Mouse (Mus musculus) heart, adult 11 months (tissue): ENCODE measurements at regions not wholly inside any gene's neighbourhood (a gene's known extent, or its start where the extent isn't known, plus 50 kb on each side); places are given as distances from the start of the nearest gene placed in this dataset.
"Not testable (repeated sequence)": the region's sequence is repeated elsewhere in the genome, so short reads cannot be mapped to it uniquely, and the experiment has no call there.

ENCODE experiments used
- DNase-seq: peaks from one replicate; pipeline ENCODE4 v3.0.0; 2022

DNA sequence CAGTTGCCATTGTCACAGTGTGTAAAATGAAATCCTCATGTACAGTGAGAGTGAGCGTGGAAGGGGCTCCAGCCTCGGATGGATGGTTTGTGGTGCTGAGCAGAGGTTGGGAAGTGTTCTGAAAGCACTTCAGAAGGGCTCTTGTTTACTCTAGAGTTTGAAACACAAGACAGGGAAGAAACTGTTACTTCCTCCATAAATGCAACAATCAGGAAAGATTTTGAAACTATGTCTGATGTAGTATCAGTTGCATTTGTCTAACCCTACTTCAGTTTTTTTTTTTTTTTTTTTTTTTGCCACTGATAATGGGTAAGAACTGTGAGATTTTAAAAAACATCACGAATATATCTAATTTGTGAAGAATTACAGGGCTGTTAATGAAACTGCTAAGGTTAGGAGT lies 281.5 kb downstream of the Hace1 start:
- DNase-seq = no peak

DNA sequence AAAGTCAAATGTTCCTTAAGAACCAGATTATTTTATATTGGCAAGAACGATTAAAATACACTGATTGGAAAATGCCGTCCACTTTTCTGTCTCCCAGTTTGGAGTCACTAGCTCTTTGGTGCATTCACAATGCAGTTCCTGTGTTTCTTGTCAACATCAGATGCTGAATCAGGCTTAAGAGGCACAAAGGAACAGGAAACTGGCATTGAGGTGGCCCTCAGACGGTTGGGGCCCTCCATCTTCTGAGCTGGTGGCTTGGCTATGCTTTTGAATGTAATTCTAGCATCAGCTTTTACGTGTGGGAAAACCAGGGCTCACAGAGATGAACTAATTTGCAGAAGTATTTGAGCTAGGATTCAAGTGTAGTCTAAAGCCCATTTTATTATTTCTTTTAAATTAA lies 282.3 kb downstream of the Hace1 start:
- no peak for DNase-seq

DNA sequence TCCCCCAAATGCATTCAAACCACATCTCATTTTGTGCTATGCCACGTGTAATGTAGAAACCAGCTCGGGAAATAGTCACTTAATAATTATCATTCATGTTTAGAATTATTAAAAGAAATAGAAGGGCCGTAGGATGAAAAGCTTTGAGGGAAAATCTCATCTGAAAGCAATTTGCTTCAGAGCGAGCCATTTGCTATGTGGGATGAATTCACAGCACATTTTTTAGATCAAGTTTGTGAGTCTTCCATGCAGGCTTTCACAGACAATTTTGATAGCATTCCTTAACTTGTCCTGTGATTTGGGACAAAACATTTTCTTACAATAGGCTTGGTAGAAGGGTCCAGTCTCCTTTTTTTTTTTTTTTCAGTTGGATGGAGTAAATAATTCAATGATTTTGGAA lies 283.1 kb downstream of the Hace1 start:
- DNase-seq = no peak

DNA sequence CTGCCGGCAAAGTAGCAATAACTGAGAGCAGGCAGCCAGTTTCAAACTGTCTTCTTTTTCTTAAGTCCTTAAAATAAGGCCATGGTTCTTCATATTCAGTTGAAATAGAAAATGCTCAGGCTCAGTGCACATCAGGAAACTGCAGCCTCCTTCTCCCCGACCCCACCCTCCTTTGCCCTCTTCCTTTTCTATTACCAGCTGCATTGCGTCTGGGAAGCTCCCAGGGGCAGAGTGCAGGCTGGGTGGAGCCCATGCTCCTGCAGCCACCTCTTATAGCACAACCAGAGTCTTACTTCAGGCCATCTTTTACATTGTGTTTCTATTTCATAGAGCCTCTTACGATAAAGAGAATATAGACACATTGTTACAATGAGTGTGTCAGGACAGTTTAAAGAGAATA lies 288.2 kb downstream of the Hace1 start:
- DNase-seq = no peak

DNA sequence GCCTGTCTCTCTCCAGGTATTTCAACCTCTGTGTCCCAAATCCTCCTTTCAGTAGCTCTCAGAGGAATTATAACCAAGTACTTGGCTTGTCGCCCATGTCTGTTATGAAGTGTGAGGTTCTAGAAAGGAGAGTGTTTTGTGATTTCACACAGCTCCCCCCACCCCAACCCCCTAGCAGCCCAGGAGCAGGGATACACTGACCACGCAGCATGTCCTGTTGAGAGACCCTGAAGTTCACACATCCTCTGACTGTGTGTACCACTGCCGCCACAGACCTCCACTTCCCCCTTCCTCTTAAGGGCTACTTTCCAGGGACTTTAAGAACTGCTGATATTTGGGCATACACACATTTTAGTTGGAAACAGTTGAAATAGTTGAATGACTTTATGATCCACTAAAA lies 289.2 kb downstream of the Hace1 start:
- no peak for DNase-seq

- DNase-seq = peak; percentile 91
Measured at GRCm38 (mm10) chr10:45871028-45871427, 293.4 kb downstream of the Hace1 start.

GRCm38 (mm10) chr10:45872007-45872890 lies 294.6 kb downstream of the Hace1 start:
- no peak for DNase-seq

- no peak for DNase-seq
Measured at GRCm38 (mm10) chr10:45873805-45874780, 296.5 kb downstream of the Hace1 start.

DNA sequence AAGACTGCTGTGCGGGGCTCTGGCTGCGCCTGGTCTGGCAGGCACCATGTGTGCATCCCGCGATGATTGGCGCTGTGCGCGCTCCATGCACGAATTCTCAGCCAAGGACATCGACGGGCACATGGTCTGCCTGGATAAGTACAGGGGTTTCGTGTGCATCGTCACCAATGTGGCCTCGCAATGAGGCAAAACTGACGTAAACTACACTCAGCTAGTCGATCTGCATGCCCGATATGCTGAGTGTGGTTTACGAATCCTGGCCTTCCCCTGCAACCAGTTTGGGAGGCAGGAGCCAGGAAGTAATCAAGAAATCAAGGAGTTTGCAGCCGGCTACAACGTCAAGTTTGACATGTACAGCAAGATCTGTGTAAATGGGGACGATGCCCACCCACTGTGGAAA lies 297.7 kb downstream of the Hace1 start:
- not testable (repeated sequence) for DNase-seq

DNA sequence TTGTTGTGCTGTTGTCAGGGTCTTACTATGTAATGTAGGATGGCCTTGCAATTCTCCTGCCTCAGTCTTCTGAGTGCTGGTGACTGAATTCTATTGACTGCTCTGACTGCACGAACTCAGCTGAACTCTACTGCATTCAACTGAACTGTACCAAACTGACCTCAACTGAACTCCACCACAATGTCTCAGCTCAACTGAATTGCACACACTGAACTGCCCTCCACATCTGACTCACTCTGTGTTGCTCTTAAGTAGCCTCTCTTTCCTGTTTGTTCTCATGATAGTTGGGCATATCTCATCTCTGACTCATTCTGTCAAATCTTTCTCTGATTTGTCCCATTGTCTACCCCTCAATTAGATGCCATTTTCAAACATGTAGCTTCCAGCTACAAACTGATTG lies 306.1 kb downstream of the Hace1 start:
- no peak for DNase-seq

DNA sequence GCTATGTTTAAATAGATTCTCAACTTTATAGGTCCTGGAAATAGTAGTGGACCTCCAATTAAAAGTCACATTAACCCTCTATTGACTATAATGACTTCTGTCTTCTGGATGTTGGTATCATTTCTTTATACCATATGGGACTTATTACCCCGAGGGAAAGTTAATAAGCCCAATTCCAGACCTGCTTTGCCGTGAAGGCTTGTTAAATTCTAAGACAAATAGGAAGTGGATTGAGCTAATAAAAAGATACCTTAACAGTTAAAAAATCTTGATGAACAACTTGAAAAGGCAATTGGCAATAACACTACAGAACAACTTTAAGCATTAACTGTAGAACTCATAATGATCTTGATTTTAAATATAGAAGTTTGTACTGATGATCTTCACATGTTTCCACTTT lies 309.0 kb downstream of the Hace1 start:
- no peak for DNase-seq

DNA sequence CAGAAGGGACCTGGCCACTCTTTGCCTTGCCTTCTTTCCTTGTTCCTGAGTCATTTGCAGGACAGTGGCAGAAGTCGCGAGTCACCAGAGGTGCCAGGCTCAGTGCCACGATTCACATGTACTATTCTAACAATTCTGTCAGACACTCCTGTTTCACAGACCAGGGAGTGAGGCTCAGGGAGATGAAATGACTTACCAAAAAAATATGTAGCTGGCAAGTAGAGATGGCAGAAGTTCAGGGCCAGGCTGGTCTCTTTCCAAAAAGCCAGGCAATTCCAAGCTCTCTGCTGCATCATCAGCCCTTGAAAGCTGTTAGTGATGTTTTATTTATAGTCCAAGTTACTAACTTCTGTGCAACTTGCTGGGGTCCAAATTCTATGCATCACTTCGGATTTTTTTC lies 311.2 kb downstream of the Hace1 start:
- DNase-seq = peak; percentile 95

DNA sequence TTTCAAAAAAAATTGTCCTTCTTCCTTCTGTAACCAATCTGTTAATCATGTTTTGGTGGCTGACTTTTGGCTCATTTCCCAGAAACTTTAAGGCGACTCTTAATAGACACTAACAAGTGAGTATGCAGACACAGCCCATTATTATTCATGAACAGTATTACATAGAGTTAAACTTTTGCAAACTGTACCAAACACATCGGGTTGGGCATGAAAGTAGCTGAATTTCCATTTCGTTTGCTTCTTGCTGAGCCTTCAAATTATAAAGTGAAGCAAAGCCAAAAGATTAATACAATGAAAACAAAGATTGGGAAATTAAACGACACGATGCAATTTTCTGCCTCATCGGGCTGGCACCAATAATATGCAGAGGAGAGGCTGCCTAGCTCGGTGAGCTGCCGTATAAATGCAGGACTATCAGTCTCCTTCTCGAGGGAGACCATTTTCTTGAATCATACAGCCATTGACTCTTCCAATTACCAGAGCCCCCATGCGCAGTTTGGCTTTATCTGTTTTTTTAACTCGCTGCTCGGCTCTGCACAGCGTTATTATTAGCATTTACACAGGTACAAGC lies 311.8 kb downstream of the Hace1 start:
- DNase-seq = no peak

DNA sequence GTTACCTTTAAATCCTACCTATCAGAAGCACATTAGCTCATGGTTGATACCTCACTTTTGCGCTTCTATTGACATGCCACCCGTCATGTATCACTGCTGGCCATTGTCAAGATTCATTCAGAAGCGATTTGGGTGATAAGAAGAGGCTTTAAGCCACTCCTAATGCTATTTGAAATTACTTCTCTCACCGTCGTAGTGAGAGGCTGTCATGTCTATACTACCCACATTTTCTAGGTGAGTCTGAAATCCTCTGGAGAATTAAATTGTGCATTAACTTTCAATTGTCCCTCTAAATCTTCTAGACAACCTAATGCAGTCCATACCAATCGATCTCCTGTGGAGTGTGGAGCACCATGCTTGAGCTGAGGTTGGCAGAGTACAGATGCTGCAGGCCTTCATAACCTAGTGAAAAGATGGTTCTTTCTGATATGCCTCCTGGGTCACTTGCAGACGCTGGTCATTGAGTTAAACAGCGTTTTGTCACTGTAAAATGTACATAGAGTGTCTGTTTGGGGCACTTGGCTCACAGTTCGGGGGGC lies 312.5 kb downstream of the Hace1 start:
- DNase-seq = no peak

DNA sequence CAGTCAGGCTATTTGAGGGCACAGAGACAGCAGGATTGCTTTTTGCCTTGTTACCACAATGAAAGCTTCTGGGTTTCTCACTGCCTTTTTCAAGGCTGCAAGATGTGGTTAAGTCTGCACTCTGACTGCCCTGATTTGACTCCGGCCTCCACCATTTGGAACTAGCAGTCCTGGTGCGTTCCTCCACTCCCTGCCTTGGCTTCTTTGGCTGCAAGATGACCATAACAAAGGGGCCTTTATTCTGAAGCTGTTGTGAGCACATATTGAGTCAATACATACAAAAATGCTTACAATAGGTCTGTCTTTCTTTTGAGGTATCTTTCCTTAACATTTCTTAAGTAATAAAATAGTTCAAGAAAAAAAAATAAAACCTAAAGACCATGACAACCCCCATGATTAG lies 314.8 kb downstream of the Hace1 start:
- no peak for DNase-seq

DNA sequence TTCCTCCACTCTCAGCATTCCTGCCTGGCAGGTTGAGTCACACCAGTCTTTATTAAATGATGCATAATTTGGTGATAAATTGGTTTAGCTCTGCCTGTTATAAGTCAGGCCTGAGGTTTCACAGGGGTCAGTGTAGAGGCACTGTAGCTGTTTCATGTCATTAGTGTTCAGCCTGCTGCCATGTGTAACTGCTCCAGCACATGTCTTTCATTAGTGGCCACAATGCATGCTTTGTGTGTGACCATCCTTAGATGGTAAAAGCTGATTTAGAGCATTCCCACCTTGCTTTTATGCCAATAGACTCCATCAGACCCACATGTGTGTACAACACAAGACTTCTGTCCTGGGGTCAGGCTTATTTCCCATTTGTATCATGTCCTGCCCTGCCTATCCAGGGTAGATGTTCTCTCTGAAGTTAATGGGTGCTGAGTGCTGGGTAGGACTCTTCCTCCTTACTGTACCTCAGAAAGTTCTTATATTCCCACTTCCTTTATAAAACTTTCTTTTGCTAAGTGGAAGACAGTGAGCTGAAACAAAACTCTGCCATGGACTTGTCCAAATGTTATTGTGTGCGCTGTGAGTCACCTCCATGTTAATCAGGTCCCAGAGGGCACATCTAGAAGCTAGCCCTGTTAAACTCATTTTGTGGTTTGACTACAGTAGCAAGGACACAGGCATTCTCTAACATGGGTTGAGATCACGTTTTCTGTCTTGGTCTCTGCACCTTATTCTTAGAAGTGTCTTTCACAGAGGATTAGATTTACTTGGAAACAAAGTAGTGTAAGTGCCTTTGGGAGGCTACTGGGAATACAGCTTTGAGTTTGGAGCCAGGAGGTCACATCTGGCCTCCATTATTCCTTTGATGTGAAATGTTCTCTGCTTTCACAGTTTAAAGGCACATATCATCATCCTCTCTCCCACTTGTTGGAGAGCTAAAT lies 316.5 kb downstream of the Hace1 start:
- DNase-seq = no peak

- no peak for DNase-seq
Measured at GRCm38 (mm10) chr10:45916928-45917327, 339.3 kb downstream of the Hace1 start.

DNA sequence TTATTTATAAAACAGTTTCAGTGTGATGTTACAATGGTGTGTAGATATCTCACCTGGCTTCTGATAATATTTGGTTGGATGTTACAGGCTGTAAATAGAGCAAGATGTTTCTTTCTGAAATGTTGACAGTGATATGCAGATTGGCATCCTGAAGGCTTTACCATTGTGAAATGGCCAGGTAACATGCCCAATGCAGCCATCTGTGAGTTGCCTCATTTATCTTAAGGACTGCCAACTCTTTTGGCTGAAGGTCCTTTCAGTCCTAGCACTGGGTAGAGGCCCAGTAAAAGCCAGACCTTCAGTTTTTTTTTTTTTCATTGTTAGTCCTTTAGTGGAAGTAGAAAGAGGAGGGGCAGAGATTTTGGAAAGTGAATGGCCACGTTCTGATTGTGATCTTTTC lies 348.1 kb downstream of the Hace1 start:
- no peak for DNase-seq

DNA sequence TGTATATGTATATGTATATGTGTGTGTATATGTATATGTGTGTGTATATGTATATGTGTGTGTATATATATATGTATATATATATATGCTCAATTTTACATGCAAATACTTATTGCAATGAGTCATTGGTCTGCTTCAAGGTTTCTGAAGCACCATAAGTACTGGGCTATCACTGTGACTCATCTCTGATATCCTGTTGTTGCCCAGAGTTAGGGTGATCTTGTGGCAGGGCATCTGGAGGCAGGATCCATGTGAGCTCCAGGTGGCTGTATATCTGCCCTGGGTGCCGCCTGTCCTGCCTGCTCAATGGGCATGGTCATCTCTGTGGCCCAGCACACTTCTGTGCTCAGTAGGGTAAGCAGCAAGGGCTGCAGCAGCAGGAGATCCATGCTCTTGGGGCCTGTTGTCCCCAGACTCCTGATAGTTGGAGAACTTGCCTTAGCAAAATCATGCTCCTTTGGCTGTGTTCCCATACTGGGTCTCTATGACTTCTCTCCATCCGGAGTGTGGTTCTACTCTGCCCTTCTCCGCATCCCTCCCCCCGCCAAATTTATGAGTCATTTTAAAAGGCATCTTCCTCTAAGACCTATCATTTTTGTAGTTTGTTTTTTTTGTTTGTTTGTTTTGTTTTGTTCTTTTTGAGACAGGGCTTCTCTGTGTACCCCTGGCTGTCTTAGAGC lies 356.1 kb downstream of the Hace1 start:
- no peak for DNase-seq

DNA sequence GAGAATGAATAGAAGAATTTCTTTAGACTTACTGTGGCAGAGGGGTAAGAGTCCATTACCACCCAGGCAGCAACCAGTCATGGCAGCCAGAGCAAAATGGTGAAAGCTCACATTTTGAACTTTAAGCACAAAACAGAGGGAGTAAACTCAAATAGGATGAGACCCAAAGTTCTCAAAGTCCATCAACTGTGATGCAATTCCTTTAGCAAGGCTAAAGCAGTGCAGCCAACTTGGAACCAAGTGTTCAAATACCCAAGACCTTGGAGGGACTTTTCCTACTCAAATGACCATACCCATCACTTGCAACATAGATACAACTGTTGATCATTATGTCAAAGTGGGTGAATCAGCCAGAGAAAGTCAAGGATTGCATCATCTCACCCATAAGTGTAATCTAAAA lies 380.1 kb downstream of the Hace1 start:
- no peak for DNase-seq

DNA sequence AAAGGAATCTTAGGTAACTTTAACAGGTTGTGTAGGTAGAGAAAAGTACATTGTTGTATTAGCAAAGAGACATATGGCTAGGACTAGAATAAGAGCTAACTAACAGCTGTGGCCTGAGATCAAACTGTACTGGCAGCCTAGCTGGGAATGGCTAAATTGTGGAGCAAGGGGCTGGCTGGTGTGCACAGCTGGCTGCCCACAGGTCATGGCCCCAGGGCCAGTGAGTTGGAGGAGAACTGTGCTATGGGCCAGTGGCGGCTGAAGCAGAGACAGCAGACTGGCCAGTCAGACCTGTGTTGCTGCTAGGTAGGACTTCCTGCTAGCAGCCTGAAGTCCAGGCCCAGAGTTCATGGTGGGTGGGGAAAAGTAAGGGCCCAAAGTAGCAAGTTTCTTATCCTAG lies 394.6 kb downstream of the Hace1 start:
- DNase-seq = no peak
